Mouse (Mus musculus) kidney, adult 2 months (tissue): Measurements from ENCODE around the gene Vmn2r83.

Experiments
- CTCF ChIP-seq: fragments of 200-500 bp; conservative IDR thresholded peaks from 2 replicates; pipeline ENCODE4 v1.5.1; 2011; ENCODE audit warnings: low read depth, mild to moderate bottlenecking, control low read depth, low read length, moderate library complexity, mixed read lengths; ENCODE audit not compliant: insufficient read depth, insufficient read length
- POLR2A ChIP-seq: fragments of 200-500 bp; IDR thresholded peaks from one replicate; pipeline ENCODE4 v1.6.1; 2011; ENCODE audit warnings: low read depth, low read length, control low read depth

- TF ChIP-seq POLR2A (no peak), CTCF (no peak)
These were observed at the start of gene Vmn2r83 for GRCm38 (mm10) chr10:79468431-79468830.
